Mouse (Mus musculus): ENCODE data around the gene Cdkn2aipnl. TPM values are rescaled to one million over a fixed set of nuclear protein-coding genes. Genes with fewer than 3 reads are reported as not detected.

The Cdkn2aipnl gene
- polyA plus RNA-seq, 1 experiment, result 31.9 TPM

DNA sequence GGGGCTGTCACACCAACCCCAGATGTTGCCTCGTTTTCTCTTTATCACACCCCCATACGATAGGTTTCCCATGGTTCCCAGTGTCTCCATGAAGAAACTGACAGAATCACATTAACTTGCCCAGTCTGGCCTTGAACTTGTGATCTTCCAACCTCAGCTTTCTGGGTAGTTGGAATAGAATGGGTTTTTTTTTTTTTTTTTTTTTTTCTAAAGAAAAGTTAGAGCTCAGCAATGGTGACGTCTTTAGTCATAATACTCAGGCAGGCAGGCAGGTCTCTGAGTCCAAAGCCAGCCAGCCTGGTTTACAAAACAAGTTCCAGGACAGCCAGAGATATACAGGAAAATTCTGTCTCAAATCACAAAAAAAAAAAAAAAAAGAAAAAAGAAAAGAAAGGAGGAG lies 23.2 kb upstream of the Cdkn2aipnl start:
- TF ChIP-seq CTCF (IDR thresholded peaks at IDR 0.05; ENCODE audit: low read depth, low read length) (no peak), POLR2A (IDR thresholded peaks at IDR 0.05; ENCODE audit: borderline replicate concordance, low read depth, low read length) (no peak)
- H3K4me3 ChIP-seq (ENCODE audit: insufficient read depth, low read length), result no peak overlapping the region
- H3K27ac ChIP-seq (ENCODE audit: insufficient read depth, low read depth, low read length), result no peak overlapping the region
- H3K4me1 ChIP-seq (ENCODE audit: control insufficient read depth, insufficient read depth, low read length), result peaks cover 4% of the 10 kb centered on the region

DNA sequence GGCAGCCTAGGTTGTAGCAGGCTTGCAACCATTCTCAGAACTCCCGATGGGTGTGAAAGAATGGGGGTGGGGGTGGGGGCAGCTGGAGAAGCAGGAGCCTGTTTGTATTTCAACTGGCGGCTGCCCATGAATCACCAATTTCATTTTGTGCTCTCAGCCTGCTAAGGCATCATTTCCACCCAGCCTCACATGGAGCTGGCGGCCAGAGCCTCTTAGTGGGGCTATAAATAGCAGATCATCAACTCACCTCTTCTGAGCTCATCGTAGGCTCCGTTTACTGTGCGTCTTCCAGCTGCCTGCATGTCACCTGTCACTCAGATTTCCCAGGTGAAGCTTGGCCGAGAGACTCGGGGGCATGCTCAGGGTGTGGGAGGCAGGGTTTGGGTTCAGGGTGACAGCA lies 21.9 kb upstream of the Cdkn2aipnl start:
- Histone ChIP-seq H3K4me1 (ENCODE audit: control insufficient read depth, insufficient read depth, low read length) (no peaks in the 10 kb centered on the region), H3K27ac (ENCODE audit: insufficient read depth, low read depth, low read length) (no peak overlapping the region), H3K4me3 (ENCODE audit: insufficient read depth, low read length) (no peak overlapping the region)
- TF ChIP-seq CTCF (IDR thresholded peaks at IDR 0.05; ENCODE audit: low read depth, low read length) (no peak), POLR2A (IDR thresholded peaks at IDR 0.05; ENCODE audit: borderline replicate concordance, low read depth, low read length) (no peak)

GRCm38 (mm10) chr11:51946144-51946543 lies 21.3 kb upstream of the Cdkn2aipnl start:
- H3K27ac ChIP-seq (ENCODE audit: insufficient read depth, low read depth, low read length), result no peak overlapping the region
- no peak for TF ChIP-seq CTCF (IDR thresholded peaks at IDR 0.05; ENCODE audit: low read depth, low read length)
- TF ChIP-seq POLR2A (IDR thresholded peaks at IDR 0.05; ENCODE audit: borderline replicate concordance, low read depth, low read length), result no peak
- H3K4me3 ChIP-seq (ENCODE audit: insufficient read depth, low read length), result no peak overlapping the region
- H3K4me1 ChIP-seq (ENCODE audit: control insufficient read depth, insufficient read depth, low read length), result no peaks in the 10 kb centered on the region

DNA sequence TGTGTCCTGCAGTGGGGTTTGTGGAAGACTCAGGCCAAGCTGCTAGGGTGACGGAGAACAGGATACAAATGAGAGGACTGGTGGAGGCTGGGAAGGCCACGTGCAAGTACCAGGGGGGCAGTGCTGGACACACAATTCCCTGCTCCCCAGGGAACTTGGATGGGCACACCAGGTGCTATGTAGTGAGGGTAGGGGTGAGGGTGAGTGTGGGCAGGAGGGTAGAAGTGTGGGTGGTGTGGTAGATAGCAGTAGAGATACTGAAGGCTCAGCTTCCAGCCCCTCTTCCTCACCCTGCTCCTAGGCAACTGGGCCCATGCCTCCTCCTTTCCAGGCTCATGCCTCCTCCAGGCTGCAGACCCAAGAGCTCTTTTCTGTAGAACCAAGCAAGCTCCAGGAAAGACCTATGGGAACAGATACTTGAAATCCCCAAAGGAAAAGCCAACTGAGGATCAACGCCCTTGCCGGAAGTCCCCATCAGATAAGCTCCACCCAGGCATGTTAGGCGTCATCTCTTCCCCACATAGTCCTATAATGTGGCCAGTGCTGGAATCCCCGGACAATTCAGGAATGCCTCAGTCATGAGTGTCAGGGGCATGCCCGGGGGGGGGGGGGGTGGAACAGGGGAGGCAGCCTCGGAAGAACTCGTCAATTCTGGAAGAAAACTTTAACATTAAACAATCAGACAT lies 18.2 kb upstream of the Cdkn2aipnl start:
- no peak overlapping the region for H3K27ac ChIP-seq (ENCODE audit: insufficient read depth, low read depth, low read length)
- H3K4me1 ChIP-seq (ENCODE audit: control insufficient read depth, insufficient read depth, low read length), result no peaks in the 10 kb centered on the region
- TF ChIP-seq POLR2A (IDR thresholded peaks at IDR 0.05; ENCODE audit: borderline replicate concordance, low read depth, low read length), result no peak
- no peak for TF ChIP-seq CTCF (IDR thresholded peaks at IDR 0.05; ENCODE audit: low read depth, low read length)
- H3K4me3 ChIP-seq (ENCODE audit: insufficient read depth, low read length), result no peak overlapping the region

GRCm38 (mm10) chr11:51949919-51950318 lies 17.5 kb upstream of the Cdkn2aipnl start:
- Histone ChIP-seq H3K4me1 (ENCODE audit: control insufficient read depth, insufficient read depth, low read length) (no peaks in the 10 kb centered on the region), H3K27ac (ENCODE audit: insufficient read depth, low read depth, low read length) (no peak overlapping the region), H3K4me3 (ENCODE audit: insufficient read depth, low read length) (no peak overlapping the region)
- no peak for TF ChIP-seq POLR2A (IDR thresholded peaks at IDR 0.05; ENCODE audit: borderline replicate concordance, low read depth, low read length)
- TF ChIP-seq CTCF (IDR thresholded peaks at IDR 0.05; ENCODE audit: low read depth, low read length), result no peak

- H3K4me1 ChIP-seq (ENCODE audit: control insufficient read depth, insufficient read depth, low read length), result no peaks in the 10 kb centered on the region
- no peak overlapping the region for H3K4me3 ChIP-seq (ENCODE audit: insufficient read depth, low read length)
- no peak overlapping the region for H3K27ac ChIP-seq (ENCODE audit: insufficient read depth, low read depth, low read length)
- TF ChIP-seq CTCF (IDR thresholded peaks at IDR 0.05; ENCODE audit: low read depth, low read length) (no peak), POLR2A (IDR thresholded peaks at IDR 0.05; ENCODE audit: borderline replicate concordance, low read depth, low read length) (no peak)
Measured at GRCm38 (mm10) chr11:51951861-51952420, 15.5 kb upstream of the Cdkn2aipnl start.

DNA sequence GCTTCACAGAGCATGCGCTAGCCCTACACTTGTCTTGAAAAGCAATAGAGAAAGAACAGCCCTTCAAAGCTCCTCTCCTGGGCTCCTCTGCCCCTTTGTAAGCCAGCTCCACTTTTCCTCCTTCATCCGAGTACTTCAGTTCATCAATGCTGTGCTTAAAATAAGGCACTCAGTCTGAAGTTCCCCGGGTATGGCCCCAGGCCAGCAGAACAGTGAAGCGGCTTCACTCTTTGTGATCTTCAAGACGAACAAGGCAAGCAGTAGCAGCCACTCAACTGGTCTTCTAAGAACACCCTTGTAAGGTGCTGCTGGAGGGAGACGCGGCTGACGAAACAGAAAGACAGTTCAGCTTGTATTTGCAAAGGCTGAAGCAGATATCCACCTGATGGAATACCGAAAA lies 11.3 kb upstream of the Cdkn2aipnl start:
- H3K4me1 ChIP-seq (ENCODE audit: control insufficient read depth, insufficient read depth, low read length), result peaks cover 4% of the 10 kb centered on the region; the same call in 1 of the 2 replicates
- H3K4me3 ChIP-seq (ENCODE audit: insufficient read depth, low read length), result no peak overlapping the region
- H3K27ac ChIP-seq (ENCODE audit: insufficient read depth, low read depth, low read length), result no peak overlapping the region
- no peak for TF ChIP-seq CTCF (IDR thresholded peaks at IDR 0.05; ENCODE audit: low read depth, low read length)
- TF ChIP-seq POLR2A (IDR thresholded peaks at IDR 0.05; ENCODE audit: borderline replicate concordance, low read depth, low read length), result no peak

DNA sequence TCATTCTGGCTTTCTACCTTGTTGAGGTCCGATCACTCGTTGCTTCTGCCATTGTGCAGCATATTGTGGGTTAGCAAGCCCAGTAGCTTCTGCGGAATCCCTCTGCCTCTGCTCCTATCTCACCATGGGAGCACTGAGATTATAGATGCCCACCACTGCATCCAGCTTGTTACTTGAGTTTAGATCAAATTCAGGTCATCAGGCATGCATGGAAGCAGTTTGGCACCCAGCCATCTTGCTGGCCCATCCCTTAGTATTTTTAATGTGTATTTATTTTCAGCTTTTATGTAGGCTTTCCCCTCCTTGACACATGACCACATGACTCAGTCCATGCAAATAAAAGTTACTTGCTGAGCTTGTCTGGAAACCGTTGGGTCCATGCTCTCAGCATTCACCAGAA lies 9.7 kb upstream of the Cdkn2aipnl start:
- H3K27ac ChIP-seq (ENCODE audit: insufficient read depth, low read depth, low read length), result no peak overlapping the region
- H3K4me1 ChIP-seq (ENCODE audit: control insufficient read depth, insufficient read depth, low read length), result peaks cover 4% of the 10 kb centered on the region; the same call in 1 of the 2 replicates
- H3K4me3 ChIP-seq (ENCODE audit: insufficient read depth, low read length), result no peak overlapping the region
- no peak for TF ChIP-seq POLR2A (IDR thresholded peaks at IDR 0.05; ENCODE audit: borderline replicate concordance, low read depth, low read length)

DNA sequence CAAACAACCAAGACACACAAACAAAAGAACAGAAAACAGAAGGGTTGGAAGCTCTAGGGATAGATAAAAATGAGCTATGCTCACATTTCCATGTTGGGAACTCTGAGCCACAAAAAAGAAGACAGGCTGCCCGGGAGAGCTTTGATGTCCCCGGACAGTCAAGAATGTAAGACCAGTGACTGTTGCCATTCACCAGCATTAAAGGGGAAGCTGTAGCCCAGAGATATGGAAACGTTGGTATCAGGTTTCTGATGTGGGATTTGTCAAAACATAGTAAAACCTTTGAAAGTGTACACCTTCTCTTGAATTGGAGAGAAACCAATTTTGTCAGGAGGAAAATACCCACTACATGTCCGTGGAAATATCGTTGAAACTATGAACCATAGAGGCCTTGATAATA lies 8.0 kb upstream of the Cdkn2aipnl start:
- TF ChIP-seq CTCF (IDR thresholded peaks at IDR 0.05; ENCODE audit: low read depth, low read length), result no peak
- no peak overlapping the region for H3K4me3 ChIP-seq (ENCODE audit: insufficient read depth, low read length)
- peaks cover 4% of the 10 kb centered on the region; the same call in 1 of the 2 replicates for H3K4me1 ChIP-seq (ENCODE audit: control insufficient read depth, insufficient read depth, low read length)
- no peak overlapping the region for H3K27ac ChIP-seq (ENCODE audit: insufficient read depth, low read depth, low read length)

DNA sequence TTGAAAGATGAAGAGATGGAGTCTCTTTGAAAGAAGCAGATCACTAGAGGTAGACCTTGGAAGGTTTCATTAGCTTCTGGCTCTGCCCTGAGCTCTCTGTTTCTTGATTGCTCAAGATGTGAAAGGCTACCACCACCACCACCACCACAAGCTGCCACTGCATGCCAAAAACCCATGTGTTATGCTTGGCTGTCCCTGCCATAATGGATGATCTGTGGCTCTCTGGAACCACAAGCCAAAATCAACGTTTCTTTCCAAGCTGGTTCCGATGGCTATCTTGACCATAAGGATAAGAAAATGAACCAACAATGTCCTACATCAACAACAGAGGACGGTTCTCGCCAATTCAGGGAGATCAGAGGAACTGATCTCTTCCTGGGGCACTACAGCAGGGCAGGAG lies 7.4 kb upstream of the Cdkn2aipnl start:
- TF ChIP-seq CTCF (IDR thresholded peaks at IDR 0.05; ENCODE audit: low read depth, low read length) (no peak), POLR2A (IDR thresholded peaks at IDR 0.05; ENCODE audit: borderline replicate concordance, low read depth, low read length) (no peak)
- Histone ChIP-seq H3K4me1 (ENCODE audit: control insufficient read depth, insufficient read depth, low read length) (peaks cover 4% of the 10 kb centered on the region; the same call in 1 of the 2 replicates), H3K27ac (ENCODE audit: insufficient read depth, low read depth, low read length) (no peak overlapping the region), H3K4me3 (ENCODE audit: insufficient read depth, low read length) (no peak overlapping the region)
